Mouse (Mus musculus): ENCODE results near the gene 4930447C04Rik.
A peak's percentile ranks its signal among the peaks of the same experiment; 100 is the strongest.

Gene 4930447C04Rik

DNA sequence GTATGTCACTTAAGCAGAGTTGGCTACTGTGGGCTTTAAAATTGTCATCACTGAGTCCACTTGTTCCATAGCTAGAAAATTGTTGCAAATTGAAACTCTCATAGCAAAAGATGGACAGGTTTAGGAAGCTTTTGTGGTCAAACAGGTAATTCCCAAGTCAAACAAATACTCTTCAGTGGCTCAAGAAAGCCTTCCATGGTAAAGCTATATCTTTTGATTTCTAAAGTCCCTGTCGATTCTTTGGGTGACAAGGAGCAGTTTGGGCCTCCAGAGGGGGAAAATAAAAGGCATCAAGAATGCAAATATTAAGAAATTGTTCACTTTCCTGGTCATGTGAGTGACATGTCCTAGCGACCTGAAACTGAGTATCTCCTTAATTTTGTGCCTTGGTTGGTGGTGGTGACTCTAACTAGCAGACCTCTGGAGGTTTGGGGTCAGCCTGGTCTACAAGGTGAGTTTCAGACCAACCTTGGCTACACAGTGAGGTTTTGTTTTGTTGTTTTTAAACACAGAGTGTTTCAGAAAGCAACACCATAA is 3.1 kb upstream of the 4930447C04Rik start:
- no peak for DNase-seq (ENCODE audit: low read depth, low spot score)

DNA sequence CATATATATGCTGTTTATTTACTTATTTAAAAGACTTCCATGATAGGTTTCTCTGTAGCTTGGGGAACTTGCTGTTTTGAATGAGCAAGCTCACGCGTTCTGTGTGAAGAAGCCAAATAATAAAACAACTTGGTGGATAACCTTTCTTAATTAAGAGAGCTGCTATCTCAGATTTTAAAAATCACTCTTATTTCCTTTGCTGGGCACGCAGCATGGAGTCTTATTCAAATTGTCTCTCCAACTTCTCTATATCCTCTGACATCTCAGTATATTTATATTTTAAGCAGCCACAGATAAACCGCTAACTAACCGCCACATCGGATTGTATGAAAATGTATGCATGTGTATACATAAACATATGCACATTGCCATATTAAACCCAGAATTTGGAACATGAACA is 1.6 kb upstream of the 4930447C04Rik start:
- no peak for DNase-seq (ENCODE audit: low read depth, low spot score)

DNA sequence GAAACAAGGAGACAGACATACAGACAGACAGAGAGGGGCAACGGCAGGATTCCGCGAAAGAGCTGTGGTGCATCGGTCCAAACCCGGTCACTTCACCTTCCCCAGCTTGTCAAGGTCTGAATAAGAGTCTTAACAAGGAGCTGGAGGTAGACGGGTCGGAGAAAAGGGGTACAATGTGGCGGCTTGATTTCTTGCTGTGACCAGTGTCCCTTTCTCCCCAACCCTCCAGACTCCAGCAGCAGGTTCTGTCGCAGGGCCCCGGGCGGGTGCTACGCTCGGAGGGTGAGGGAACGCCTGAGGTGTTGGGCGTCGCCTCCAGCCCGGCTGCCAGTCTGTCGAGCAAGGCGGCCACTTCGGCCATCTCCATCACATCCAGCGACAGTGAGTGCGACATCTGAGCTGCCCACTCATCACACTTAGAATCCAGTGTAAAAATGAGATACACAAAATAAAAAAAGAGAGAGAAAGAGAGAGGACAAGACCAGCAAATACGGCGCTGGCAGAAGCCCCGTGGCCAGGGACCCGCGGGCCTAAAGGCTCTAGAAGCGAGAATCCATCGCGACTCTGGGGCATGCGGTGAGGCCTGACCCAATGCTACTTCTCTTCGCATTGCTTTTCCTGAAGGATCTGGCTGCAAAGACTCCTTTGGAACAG is 951 bp upstream of the 4930447C04Rik start:
- DNase-seq (ENCODE audit: low read depth, low spot score) = no peak

DNA sequence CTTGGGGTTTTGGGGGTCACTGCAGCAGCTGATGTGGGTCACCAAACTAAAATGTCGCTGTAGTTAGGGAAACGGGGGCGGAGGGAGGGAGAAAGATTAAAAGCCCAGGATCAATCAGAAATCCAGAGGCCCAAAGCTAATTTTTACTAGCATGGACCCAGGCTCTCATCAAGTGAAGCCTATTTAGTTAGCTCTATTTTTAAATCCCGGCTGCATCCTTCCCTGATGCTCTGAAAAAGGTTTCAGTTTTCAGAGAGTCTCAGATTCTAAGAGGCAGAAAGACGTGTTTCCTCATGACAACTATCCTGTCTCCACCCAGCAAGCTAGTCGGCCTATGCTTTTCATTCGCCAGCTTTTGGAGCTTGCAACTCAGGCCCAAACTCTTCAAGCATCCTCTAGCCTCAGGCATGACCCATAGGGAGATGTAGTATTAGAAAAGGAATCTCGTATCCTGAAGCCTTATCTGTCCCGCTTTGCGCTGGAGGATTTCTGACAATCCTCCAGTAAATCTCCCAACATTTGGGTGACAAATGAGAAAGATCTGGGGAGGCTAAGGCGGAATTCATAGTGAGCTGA is 336 bp upstream of the 4930447C04Rik start:
- no peak for DNase-seq (ENCODE audit: low read depth, low spot score)

DNA sequence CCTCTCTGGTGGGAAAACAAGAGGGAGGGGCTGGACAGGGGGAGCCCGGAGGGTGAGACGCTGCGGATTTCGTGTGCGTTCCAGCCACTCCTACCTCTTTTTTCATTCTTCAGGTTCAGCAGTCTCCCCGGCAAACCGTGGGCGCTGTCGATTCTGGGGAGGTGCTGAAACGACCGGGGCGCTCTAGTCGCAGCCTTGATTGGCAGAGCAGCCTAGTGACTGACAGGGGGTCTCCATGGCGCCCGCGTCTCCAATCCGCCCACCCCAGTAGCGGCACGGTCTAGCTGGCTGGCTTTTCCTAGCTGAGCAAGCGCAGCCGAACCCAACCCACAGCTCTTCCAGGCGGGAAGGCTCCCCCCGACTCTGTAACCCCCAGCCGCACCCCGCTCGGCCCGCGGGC is 958 bp downstream of the 4930447C04Rik start, which contains the start of gene Six6:
Six6 (plus strand) TSS at position 277 of the 400 bp plus-strand sequence.
- DNase-seq (ENCODE audit: low read depth, low spot score) = no peak

DNA sequence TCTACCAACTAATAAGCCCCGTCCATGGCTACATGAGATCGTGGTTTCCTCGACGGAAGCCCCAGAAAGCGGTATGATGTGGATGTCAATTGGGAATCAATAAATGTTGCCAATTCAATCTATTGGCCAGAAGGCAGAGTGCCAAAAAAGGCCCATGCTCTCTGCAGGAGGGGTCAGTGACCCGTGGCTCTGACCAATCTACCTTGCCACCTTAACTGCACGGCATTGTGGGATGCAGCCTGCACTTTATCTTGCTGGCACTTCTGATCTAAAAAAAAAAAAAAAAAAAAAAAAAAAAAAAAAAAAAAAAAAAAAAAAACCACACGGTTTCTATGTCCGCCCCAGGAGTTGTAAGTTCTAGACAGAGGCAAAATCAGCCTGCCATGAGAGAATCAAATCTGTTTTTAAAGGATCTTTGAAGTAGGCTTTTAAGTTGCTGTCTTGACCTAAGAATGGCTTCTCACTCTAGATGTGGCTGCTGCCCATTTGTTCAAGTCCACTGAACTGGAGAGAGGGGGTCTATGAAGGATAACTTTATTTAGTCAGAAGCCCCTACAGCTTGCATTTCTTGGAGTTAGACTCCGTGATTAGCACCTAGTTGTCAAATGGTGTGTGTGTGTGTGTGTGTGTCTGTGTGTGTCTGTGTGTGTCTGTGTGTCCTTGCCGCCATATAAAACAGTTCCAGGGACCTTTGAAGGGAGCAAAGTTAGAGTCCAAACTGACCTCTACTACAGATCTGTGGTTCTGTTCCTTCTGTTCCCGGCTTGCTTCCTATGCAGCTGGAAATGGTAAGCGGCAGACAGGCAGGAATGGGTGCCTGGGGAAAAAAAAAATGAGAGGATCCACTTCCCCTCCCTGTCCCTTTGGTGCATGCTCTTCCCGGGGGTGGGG is 1.7 kb downstream of the 4930447C04Rik start:
- no peak for DNase-seq (ENCODE audit: low read depth, low spot score)

DNA sequence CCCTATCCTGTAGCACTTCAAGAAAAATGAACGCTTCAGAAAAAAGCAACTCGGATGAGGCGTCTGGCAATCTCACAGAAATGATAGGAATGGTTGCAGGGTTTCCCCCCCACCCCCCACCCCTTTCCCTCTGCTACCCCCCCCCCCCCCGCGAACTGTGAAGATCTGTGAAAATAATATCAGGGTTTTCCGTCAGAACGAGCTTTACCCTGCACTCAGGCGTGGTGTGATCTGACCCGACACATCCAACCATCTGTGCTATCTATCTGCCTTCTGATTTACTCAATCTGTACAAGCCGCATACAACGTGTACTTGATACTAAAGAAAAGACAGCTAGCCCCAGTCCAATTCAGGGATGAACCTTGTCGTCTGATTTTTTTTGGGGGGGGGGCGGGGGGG is 2.4 kb downstream of the 4930447C04Rik start:
- DNase-seq (ENCODE audit: low read depth, low spot score) = no peak

DNA sequence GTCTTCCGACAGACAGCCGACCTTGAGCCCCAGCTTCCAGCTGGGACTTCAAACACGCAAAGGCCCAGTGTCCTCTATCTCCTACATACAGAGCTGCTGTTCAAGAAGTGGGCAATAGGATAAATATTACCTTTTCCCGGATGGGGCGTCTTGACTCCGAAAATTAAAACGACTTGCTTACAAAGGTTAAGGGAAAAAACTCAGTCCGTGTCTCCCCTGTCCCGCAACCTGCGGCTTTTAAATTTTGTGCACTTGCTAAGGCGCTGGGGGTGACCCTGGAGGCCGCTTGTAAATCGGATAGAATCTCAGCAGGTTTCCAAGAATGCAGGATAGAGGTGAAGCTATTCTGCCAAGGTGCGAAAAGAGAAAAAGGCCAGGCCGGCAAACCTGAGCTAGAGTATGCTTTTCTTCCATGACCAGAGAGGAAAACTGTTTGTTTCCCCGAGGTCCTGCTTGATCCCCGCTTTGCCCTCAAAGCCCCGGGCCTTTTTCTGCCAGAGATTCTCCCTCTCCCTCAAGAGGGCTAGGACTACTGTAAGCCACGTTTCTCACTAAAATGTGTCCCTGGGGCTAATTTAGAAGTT is 2.9 kb downstream of the 4930447C04Rik start:
- DNase-seq (ENCODE audit: low read depth, low spot score) = no peak

DNA sequence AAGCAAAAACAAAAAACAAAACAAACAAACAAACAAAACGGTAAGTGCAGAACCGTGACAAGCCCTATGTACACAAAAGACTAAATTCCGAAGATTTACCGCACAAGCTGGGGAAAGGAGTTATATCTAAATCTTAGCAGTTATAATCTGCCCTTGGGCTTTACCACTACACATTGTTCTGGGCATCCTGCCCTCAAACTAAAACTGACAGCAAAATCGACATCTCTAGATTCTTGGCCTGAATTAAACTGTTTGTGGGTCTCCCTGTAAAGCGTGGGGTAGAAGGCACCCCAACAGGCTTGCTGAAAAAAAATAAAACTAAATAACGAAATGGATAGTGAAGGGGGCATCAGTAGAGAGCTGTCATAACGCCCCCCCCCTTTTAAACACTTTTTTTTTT is 3.8 kb downstream of the 4930447C04Rik start:
- peak; percentile 17 for DNase-seq (ENCODE audit: low read depth, low spot score)

DNA sequence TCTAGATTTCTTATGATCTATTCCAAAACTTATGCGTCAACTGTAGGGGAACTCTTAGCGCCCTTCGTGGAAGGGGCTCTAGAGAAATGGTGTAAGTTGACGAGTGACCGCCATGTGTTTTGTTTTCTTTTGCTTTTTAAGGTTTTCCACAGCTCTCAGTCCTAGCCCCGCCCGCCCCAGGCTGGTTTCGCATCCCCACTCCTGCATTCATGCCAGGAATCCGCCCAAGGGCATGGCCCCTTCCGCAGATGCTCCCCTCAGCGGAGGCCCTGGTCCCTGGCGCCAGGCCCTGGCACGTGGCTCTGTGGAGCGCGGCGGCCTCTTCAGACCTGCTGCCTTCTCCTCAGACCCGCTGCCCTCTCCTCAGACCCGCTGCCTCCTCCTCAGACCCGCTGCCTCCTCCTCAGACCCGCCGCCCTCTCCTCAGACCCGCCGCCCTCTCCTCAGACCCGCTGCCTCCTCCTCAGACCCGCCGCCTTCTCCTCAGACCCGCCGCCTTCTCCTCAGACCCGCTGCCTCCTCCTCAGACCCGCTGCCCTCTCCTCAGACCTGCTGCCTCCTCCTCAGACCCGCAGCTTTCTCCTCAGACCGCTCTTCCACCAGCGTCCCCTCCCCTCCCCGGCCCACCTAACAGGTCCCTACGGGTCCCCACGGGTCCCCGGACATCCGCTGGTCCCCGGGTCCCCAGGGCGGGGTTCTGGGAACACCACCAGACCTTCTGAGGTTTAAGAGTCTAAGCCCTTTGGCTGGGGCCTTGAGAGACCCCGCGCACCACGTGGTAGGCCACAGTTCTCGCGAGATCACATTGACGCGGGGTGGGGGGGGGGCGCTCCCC is 23.2 kb downstream of the 4930447C04Rik start:
- DNase-seq (ENCODE audit: low read depth, low spot score) = no peak

DNA sequence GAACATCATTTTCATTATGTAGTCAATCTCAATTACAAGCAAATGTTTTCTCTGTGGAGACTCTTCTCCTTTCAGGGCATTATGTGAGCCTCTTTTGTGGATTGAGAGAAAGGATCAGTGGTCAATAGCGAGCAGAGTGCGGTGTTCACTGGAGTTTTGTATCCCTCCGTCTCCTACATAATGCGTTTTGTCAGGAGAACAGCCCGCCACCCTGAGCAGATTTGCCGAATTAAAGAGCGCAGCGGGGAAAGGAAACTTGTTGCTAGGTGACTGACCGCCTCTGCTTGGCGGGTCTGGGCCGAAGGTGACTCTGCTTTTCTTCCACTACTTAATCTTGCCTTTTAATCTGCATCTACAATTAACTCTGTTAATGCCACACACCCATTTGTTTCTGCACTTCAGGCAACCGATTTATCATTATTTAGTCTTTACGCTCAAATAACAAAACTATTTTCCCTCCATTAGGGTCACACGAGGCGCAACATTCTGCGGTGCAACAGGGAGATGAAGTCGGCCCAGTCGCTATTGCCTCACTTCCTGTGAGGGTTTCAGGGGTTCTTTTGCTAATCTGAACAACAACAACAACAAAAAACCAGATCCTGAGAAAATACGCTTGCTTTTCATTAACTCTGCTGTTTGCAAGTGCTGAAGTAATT is 86.1 kb downstream of the 4930447C04Rik start:
- DNase-seq (ENCODE audit: low read depth, low spot score) = no peak

DNA sequence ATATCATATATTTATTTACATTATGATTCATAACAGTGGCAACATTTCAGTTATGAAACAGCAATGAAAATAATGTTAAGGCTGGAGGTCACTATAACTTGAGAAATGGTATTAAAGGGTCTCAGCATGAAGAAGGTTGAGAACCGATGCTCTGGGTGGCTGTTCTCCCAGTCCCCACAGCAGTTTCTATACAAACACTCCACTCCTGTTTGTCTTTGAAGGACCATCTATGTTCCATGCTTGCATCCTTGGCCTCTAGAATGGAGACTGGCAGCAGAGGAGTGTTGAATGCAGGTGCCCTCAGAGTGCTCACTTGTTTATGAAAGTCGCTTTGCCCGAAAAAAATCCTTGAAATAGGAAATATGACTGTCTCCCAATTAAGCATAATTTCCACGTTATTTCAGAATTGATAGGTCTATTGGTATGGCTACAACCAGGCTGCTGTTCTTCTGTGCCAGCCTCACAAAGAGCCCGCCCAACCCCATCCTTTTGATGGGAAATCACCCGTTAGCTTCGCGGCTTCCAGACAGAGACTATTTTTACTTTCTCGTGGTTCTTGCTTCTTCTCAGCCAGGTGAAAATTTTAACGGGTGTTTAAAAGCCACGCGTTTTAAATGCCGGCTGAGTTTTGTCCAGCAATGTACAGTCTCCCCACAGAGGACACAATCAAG is 87.0 kb downstream of the 4930447C04Rik start:
- no peak for DNase-seq (ENCODE audit: low read depth, low spot score)

DNA sequence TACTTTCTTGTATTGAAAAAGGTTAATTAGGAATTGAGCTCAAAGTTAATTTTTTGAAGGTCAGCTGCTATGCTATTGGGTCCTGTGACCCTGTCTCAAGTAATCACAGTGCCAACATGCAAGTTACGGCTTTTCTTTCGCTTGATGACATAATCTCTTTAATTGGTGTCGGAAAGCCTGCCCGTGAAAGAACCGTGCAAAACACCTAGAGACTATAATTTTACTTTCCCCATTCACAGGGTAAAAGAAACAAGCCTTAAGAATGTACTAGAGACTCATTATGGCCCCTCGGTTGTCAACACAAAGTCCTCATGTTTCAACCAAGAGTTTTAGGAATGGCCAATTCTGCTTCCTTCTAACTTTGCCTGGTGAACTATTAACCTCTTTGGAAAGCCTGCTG is 88.3 kb downstream of the 4930447C04Rik start:
- no peak for DNase-seq (ENCODE audit: low read depth, low spot score)

DNA sequence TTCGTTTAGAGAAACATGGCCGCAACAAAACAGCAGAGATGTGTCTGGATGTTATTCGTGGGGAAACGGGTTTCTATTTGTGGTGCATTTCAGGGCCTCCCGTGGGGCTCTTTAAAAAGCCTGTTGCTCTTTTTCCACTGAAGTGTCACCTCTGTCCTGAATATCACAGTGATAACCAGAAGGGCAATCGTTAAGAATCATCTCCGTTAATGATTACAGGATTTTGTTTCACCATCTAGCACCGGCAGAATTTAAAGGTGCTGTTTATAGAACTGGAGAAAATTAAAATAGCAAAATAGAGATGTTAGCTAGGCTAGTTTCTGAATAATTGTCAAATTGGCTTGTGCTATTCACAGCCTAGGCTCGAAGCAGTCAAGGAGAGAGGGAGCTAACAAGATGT is 90.4 kb downstream of the 4930447C04Rik start:
- no peak for DNase-seq (ENCODE audit: low read depth, low spot score)

DNA sequence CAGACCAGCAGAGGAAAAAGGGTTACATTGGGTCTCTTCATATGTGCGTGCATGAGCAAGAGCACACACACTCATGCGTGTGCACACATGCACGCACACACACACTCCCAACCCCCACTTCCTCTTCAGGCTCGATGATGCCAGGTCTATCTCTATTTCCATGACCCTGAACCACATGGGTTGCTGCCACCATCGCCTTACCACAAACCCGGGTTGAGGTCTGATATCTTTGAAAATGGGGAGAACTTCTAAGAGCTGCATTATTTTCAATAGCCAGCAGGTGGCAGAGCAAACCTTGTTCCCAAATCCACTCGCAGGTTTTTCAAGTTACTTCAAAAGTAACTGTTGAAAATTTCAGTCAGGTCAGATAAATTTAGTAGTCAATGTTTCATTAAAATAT is 92.8 kb downstream of the 4930447C04Rik start:
- DNase-seq (ENCODE audit: low read depth, low spot score) = peak; percentile 75

DNA sequence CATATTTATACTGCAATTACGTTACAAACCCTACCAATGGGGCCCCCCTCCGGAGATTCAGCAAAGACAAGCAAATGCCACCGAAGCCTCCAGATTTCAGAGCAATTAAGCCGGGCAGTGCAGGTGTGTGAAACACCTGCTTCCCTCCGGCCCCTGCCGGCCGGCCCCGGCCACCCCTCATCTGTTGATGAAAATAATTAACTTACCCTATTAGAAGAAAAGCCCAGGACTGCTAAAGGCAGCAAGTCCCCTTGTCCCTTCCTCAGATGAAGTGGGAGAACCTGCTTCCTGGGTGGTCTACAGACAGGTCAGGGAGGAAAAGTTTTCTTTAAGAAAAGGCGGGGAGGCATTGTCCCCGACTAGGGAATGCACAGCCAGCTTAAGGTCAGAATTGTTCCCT is 94.6 kb downstream of the 4930447C04Rik start:
- DNase-seq (ENCODE audit: low read depth, low spot score) = no peak

DNA sequence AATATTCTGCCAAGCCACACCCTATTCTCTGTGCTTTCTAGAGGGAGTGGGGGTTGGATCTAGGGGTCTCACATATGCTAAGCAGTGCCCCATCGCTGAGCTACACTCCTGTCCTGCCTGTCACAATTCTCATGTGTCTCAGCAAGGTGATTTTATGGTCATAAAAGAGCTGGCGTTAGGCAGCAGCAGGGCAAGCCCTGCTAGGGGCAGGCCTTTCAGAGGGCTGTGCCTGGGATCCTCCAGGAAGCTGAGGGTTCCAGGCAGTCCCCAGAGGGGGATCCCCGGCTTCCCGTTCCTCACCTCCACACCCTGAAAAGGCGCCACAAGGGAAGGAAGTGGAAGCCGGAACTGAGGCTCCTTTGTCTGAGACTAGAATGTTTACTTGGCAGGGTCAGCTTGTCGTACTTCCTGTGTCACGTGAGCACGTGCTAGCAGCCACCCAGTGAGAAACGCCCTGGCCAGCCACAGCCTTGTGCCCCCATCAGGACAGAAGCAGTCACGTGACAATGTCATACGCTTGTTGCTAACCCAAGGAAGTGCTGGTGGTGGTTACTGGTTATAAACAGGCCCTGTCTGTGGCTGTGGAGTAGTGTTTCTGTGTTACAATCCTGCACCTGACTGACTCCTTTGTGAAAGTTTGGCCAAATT is 96.5 kb downstream of the 4930447C04Rik start:
- peak; percentile 20 for DNase-seq (ENCODE audit: low read depth, low spot score)

DNA sequence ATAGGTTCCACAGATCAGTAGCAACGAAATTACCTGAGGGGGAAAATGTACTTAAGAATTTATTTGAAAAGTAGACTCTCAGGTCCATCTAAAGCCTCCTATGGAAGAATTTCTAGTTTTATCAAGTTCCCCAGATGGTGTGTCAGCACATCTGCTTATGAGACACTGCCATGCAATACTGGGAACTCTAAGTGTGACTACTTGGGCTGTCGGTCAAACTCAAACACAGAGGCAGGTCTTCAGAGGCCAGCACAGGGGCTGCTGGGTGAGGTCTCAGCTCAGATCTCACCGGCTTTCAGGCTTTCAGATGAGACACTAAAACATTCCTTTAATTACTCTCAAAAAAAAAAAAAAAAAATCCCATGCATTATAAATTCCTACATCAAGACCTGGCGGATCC is 97.0 kb downstream of the 4930447C04Rik start:
- no peak for DNase-seq (ENCODE audit: low read depth, low spot score)

DNA sequence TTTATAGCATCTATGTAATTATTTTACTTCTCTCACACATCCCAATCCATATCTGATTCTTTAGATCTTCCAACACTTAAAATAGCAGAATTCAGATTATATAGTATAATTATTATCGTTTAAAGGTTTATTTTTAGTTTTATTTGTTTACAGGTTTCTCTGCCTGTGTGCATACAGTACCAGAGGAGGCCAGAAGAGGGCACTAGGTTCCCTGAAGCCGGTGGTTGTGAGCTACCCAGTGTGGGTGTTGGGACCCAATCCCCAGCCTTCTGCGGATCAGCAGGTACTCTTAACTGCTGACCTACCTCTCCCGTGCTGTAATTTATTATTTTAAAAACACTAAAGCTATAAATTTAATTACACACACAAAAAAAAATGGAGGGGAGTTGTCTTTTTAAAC is 97.4 kb downstream of the 4930447C04Rik start:
- no peak for DNase-seq (ENCODE audit: low read depth, low spot score)

DNA sequence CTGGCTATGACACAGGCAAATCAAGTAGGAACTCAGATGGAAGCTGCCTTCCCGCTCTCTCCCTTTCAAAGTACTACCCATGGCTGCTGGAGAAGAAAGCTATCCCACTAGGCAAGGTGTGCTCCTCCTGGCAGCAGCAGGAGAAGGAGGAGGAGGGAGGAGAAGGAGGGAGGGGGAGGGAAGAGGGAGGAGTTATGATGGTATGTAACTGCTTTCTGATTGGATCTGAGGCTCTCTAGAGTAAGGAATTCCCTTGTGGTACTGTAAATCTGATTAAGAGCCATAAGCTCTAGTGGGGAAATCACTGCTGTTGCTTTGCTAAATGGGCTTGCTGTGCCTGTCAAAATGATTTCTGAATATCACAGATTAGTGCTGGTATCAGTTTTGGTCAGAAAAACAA is 99.1 kb downstream of the 4930447C04Rik start:
- DNase-seq (ENCODE audit: low read depth, low spot score) = no peak

All from 3T3-L1 (cell line).